Mouse (Mus musculus) liver, embryonic 14.5 days (tissue): ENCODE data around the gene Pstpip1.

Experiments
- CTCF ChIP-seq: IDR thresholded peaks from 2 replicates; pipeline ENCODE4 v1.5.1; 2016; ENCODE audit warnings: antibody characterized with exemption, low read depth, control low read depth
- EP300 ChIP-seq: IDR thresholded peaks from 2 replicates; pipeline ENCODE4 v1.6.1; 2016; ENCODE audit warnings: antibody characterized with exemption, low read depth

DNA sequence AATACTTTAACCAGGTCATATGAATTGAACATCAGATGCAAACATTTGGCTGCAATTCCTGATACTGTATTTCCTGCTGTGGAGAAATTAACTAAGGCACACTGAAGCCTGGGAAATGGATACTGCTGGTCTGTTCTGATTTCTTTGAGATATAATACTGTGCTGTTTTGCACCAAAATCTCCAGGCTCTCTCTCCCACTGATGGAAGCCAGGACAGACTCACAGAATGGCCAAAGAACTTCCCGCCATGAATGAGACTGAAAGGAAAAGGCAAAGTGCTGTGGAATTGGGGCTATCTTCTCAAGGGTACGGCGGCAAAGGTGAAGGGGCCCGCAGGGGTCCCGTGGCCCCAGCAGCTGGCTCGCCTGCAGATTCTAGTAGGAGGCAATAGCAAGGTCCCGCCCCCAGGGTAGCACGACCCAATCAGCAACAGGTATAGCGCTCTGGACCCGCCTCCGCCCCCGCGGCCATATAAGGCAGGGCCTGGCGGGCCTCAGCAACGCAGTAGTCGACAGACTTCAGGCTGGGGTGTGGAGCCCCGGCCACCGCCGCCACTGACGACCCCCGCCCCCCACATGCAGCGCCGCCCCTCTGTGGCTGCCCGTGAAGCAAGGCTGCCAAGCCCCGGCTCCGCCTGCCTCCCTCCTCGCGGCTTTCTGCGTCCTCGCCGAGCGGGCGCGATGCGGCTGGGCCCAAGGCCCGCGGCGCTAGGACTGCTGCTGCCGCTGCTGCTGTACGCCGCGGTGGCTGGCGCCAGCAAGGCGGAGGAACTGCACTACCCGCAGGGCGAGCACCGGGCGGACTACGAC, 48.2 kb upstream of the Pstpip1 start, which contains the start of gene Rcn2:
- TF ChIP-seq CTCF (no peak), EP300 (no peak)
